Mouse (Mus musculus): Measurements from ENCODE around the gene Foxred1. TPM values are rescaled to one million over a fixed set of nuclear protein-coding genes. Genes with fewer than 3 reads are reported as not detected.

The Foxred1 gene
- polyA plus RNA-seq, 1 experiment: 10.6 TPM

DNA sequence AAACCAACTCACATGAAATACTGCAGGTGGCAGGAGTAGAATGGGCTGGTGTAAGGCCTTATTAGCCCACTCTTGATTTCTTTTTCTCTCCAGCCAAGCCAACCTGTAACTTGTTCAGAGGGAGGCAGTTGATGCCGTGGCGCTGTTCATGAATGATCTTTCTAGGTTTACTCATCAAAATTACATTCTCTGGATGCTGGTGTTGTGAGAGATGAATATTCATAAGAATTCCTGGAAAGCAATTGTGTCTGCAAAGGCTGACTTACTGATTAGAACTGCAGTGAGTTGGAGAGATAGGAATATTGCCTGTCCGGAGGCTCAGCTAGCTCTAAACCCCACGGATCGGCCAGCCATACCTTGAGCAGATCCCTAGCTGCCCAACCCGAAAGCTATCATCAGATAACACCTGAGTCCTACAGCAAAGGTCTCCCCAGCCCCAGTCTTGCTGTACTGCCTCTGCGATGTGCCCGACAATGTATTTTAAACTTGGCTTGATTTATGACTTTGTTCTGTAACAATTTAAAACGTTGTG, 10.3 kb downstream of the Foxred1 start:
- no peak overlapping the region for H3K4me3 ChIP-seq (ENCODE audit: low read depth, low read length)
- no peak overlapping the region for H3K27ac ChIP-seq (ENCODE audit: insufficient read depth, low read depth, low read length)
- no peak for TF ChIP-seq CTCF (IDR thresholded peaks at IDR 0.05; ENCODE audit: extremely low read depth, insufficient read length, insufficient replicate concordance, low read depth, low read length)
- no peaks in the 10 kb centered on the region for H3K27me3 ChIP-seq (ENCODE audit: control insufficient read depth, insufficient read depth, low read length)
- peaks cover 11% of the 10 kb centered on the region for H3K36me3 ChIP-seq (ENCODE audit: control insufficient read depth, insufficient read depth, low read length)
- WGBS: 45% methylated on average over 9 of the region's 9 CpGs
- H3K4me1 ChIP-seq (ENCODE audit: control insufficient read depth, insufficient read depth, insufficient read length, low read length): peaks cover 3% of the 10 kb centered on the region; the same call in 1 of the 2 replicates

DNA sequence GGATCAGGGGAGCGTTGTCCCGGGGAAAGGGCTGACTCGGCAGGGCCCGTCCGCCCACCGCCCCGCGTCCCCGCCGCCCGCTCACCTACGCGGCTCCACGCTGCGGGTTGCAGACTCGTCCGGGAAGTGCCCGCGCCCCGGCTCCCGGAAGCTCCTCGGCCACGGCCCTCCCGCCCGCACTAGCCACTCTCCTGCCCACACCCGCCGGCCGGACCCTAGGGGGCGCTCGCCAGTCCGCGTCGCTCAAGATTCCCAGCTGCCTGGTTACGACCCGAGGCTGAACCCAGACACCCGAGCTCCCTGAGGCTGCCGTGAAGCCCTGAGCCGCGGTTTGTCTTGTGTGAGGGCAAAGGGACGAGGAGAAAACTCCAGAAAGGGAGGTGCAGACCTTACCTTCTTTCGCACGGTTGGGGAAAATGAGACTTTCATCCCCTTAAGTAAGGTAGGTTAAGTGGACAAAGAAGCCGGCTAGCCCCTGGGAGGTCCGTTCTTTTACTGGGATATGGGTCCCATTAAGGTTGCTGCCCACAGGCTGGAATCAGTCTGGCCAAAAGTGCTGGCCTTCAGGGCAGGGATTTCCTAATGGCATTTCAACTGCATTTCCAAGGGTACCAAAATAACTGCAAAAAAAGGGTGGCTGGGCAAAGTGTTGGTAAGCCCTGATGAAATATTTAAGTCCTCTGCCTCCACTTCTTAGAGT, 10.9 kb downstream of the Foxred1 start, which contains the start of the genes Srpr and Tirap:
TSS of gene Srpr (plus strand) at position 404 of the 700 bp plus-strand sequence.
TSS of gene Tirap (minus strand) at position 520 of the 700 bp plus-strand sequence.
- H3K27ac ChIP-seq (ENCODE audit: insufficient read depth, low read depth, low read length): peak within 1 kb of the TSS; percentile 62
- H3K4me1 ChIP-seq (ENCODE audit: control insufficient read depth, insufficient read depth, insufficient read length, low read length): peaks cover 3% of the 10 kb centered on the region; the same call in 1 of the 2 replicates
- H3K4me3 ChIP-seq (ENCODE audit: low read depth, low read length): peak within 1 kb of the TSS; percentile 96
- H3K36me3 ChIP-seq (ENCODE audit: control insufficient read depth, insufficient read depth, low read length): peaks cover 5% of the 10 kb centered on the region
- WGBS: under 1% methylated on average over 44 of the region's 44 CpGs
- H3K27me3 ChIP-seq (ENCODE audit: control insufficient read depth, insufficient read depth, low read length): no peaks in the 10 kb centered on the region
- TF ChIP-seq POLR2A (IDR thresholded peaks at IDR 0.05; ENCODE audit: low read depth, low read length): no peak
- peak; percentile 78 for TF ChIP-seq CTCF (IDR thresholded peaks at IDR 0.05; ENCODE audit: extremely low read depth, insufficient read length, insufficient replicate concordance, low read depth, low read length)

DNA sequence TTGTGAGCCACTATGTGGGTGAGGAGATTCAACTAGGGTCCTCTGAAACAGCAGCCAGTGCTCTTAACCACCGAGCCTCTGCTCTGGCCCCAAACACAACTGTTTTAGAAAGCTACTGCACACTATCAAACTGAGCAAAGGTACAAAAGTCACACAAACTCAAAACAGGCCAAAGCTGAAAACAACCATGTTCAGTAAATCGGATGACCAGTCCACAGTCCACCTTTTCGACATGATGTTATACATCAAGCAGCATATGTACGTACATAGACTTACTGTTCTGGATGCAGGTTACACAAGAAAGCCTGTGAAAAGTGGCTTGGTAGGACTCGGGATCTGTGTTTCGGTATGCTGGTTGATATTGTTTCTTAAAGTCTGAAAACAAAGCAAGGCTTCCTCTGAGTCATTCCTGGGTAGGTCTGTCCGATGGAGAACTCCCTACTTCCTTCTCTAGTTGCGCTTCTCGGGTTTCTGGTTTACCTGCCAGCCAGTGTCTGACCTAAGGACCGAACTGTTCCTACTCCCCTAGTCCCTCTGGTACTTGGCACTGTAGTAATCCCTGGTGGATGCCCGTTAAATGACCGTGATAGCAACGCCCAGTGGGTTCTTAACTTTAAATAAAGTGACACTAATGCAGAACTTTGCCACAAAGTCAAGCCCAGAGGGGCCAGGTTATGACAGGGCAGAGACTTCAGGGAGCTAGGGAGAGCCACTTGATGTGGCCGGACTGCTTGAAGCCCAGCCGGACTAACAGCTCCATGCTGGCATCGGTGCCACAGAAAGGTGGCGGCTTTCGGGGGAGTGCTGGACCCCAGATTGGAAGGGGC, 11.7 kb downstream of the Foxred1 start:
- TF ChIP-seq CTCF (IDR thresholded peaks at IDR 0.05; ENCODE audit: extremely low read depth, insufficient read length, insufficient replicate concordance, low read depth, low read length) (no peak), POLR2A (IDR thresholded peaks at IDR 0.05; ENCODE audit: low read depth, low read length) (no peak)
- no peaks in the 10 kb centered on the region for H3K27me3 ChIP-seq (ENCODE audit: control insufficient read depth, insufficient read depth, low read length)
- H3K4me1 ChIP-seq (ENCODE audit: control insufficient read depth, insufficient read depth, insufficient read length, low read length): peaks cover 3% of the 10 kb centered on the region; the same call in 1 of the 2 replicates
- 15% methylated on average over 18 of the region's 18 CpGs for WGBS
- H3K27ac ChIP-seq (ENCODE audit: insufficient read depth, low read depth, low read length): peak overlapping the region; percentile 62
- H3K36me3 ChIP-seq (ENCODE audit: control insufficient read depth, insufficient read depth, low read length): no peaks in the 10 kb centered on the region
- H3K4me3 ChIP-seq (ENCODE audit: low read depth, low read length): peak overlapping the region; percentile 96

DNA sequence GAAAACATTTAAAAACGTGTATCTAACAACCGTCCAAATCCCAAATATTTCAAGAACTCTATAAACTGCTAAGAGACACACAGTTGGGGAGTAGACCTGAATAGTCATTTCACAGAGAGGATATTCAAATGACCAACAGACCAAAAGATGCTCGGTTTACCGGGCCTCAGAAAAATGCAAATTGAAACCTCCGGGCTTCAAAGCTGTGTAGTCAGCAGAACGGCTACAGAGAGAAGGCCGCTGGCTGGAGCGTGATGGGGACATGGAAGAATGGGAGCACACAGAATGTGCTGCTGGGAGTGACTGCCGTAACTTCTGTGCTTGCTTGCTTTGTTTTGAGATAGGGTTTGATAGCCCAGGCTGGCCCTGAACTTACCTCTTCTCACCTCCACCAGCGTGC, 12.5 kb downstream of the Foxred1 start:
- H3K4me3 ChIP-seq (ENCODE audit: low read depth, low read length): no peak overlapping the region
- 85% methylated on average over 10 of the region's 10 CpGs for WGBS
- H3K27me3 ChIP-seq (ENCODE audit: control insufficient read depth, insufficient read depth, low read length): no peaks in the 10 kb centered on the region
- H3K27ac ChIP-seq (ENCODE audit: insufficient read depth, low read depth, low read length): no peak overlapping the region
- no peaks in the 10 kb centered on the region for H3K36me3 ChIP-seq (ENCODE audit: control insufficient read depth, insufficient read depth, low read length)
- no peak for TF ChIP-seq CTCF (IDR thresholded peaks at IDR 0.05; ENCODE audit: extremely low read depth, insufficient read length, insufficient replicate concordance, low read depth, low read length)
- TF ChIP-seq POLR2A (IDR thresholded peaks at IDR 0.05; ENCODE audit: low read depth, low read length): no peak
- peaks cover 3% of the 10 kb centered on the region; the same call in 1 of the 2 replicates for H3K4me1 ChIP-seq (ENCODE audit: control insufficient read depth, insufficient read depth, insufficient read length, low read length)

DNA sequence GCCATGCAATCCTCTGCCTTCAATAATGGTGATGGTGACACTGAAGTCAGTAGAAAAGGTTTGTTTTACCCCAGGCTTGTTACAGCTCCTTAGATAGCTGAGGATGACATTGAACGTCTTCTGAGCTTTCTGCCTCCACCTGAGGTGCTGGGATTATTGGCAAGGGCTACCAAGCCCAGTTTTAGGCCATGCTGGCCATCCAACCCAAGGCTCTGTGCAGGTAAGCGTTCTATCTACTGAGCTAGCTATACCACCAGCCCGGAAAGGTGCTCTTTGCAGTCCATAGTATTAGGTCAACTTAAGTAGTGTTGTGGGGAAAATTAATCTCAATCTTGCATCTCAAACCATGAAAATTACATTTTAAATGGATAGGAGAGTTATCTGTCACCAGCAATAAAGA, 13.2 kb downstream of the Foxred1 start:
- H3K4me3 ChIP-seq (ENCODE audit: low read depth, low read length): no peak overlapping the region
- H3K27me3 ChIP-seq (ENCODE audit: control insufficient read depth, insufficient read depth, low read length): no peaks in the 10 kb centered on the region
- 95% methylated on average over 3 of the region's 3 CpGs for WGBS
- TF ChIP-seq POLR2A (IDR thresholded peaks at IDR 0.05; ENCODE audit: low read depth, low read length) (no peak), CTCF (IDR thresholded peaks at IDR 0.05; ENCODE audit: extremely low read depth, insufficient read length, insufficient replicate concordance, low read depth, low read length) (no peak)
- H3K4me1 ChIP-seq (ENCODE audit: control insufficient read depth, insufficient read depth, insufficient read length, low read length): peaks cover 3% of the 10 kb centered on the region; the same call in 1 of the 2 replicates
- no peaks in the 10 kb centered on the region; the same call in 1 of the 2 replicates for H3K36me3 ChIP-seq (ENCODE audit: control insufficient read depth, insufficient read depth, low read length)
- no peak overlapping the region for H3K27ac ChIP-seq (ENCODE audit: insufficient read depth, low read depth, low read length)

DNA sequence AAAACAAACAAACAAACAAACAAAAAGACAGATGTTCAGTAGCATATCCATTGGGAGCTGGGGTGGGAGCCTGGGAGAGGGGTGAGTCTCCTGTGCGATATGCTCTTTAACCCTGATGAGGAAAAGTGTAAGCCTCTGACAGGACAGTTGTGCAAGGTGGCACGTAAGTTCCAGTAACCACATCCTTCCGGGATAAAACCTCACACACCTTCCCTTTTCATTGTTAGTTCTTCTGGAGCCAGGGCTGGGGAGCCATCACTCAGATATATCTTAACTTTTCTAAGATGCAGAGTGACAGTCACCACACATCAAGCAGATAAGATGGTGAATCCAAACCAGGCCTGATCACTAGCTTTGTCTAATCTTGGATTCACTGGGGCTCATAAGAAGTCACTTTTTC, 16.8 kb downstream of the Foxred1 start:
- H3K4me3 ChIP-seq (ENCODE audit: low read depth, low read length): no peak overlapping the region
- no peaks in the 10 kb centered on the region for H3K27me3 ChIP-seq (ENCODE audit: control insufficient read depth, insufficient read depth, low read length)
- H3K36me3 ChIP-seq (ENCODE audit: control insufficient read depth, insufficient read depth, low read length): peaks cover 26% of the 10 kb centered on the region
- H3K27ac ChIP-seq (ENCODE audit: insufficient read depth, low read depth, low read length): no peak overlapping the region
- no peaks in the 10 kb centered on the region; the same call in 1 of the 2 replicates for H3K4me1 ChIP-seq (ENCODE audit: control insufficient read depth, insufficient read depth, insufficient read length, low read length)
- TF ChIP-seq CTCF (IDR thresholded peaks at IDR 0.05; ENCODE audit: extremely low read depth, insufficient read length, insufficient replicate concordance, low read depth, low read length) (no peak), POLR2A (IDR thresholded peaks at IDR 0.05; ENCODE audit: low read depth, low read length) (no peak)
- WGBS: 91% methylated on average over 3 of the region's 3 CpGs
